Mouse (Mus musculus): ENCODE measurements around the gene Grap2. TPM values are rescaled to one million over a fixed set of nuclear protein-coding genes. Genes with fewer than 3 reads are reported as not detected.

Gene Grap2
- polyA plus RNA-seq, 1 experiment from 2014 or later: 0.66 TPM

DNA sequence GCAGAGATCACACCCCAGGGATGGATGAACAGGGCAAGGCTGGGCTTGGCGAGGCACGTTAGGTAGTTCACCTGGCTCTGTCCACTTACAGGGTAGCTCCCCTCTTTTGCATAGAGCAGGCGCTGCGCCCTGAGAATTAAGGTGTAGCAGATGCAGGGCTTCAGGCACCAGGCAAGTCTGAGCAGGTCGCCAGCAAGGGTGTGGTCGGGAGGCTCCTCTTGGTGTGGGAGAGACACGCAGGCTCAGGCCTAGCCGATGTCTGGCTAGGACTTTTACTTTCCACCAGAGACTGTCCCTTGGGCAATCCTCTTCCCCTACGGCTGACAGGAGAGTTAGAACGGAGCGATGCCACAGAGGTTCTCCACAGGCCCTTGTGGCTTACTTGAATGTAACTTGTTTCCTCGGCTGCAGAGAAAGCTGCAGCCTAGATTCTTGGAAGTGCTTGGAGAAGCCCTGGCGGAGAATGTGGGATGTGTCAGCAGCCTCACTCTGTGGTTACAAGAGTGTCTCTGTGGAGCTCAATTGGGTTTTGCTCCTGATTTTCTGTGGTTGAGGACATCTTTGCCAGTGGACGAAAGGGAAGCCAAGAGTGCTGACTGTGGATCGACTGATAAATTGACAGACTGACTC lies 76.7 kb downstream of the Grap2 start:
- Histone ChIP-seq H3K4me1 (ENCODE audit: control insufficient read depth, insufficient read depth, low read length) (no peaks in the 10 kb centered on the region), H3K36me3 (ENCODE audit: control insufficient read depth, insufficient read depth, low read length) (no peaks in the 10 kb centered on the region), H3K27me3 (ENCODE audit: control insufficient read depth, insufficient read depth, low read length) (no peaks in the 10 kb centered on the region), H3K4me3 (replicated peaks; ENCODE audit: low read depth, low read length) (no peak overlapping the region), H3K9ac (replicated peaks; ENCODE audit: low read length) (no peak overlapping the region), H3K4me2 (ENCODE audit: low read length) (no peak overlapping the region), H3K9me3 (ENCODE audit: control insufficient read depth, low read length) (no peaks in the 10 kb centered on the region), H3K27ac (replicated peaks; ENCODE audit: low read depth, low read length) (no peak overlapping the region)
- ATAC-seq (ENCODE audit: low FRiP score, low TSS enrichment) (no peak), DNase-seq (no peak)
- WGBS: 85% methylated on average over 15 of the region's 15 CpGs

DNA sequence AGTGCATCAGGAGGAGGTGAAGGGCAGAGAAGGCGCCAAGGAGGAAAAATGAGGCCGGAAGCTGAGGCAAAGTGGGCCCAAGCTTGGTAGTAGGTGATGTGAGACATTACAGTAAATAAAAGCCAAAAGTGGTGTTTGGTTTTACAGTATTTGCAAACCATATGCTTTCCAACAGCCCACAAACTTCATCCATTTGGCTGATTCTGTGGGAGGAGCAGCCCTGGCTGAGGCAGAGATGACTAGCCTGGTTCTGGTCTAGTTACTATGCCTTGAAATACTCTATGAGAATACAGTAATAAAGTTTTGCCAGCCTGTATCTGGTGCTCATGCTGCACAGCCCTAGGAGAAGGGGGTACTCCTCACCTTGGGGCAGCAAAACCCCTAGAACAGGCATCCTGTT lies 78.0 kb downstream of the Grap2 start:
- no peak overlapping the region for H3K4me2 ChIP-seq (ENCODE audit: low read length)
- WGBS: 79% methylated on average over 2 of the region's 2 CpGs
- H3K27me3 ChIP-seq (ENCODE audit: control insufficient read depth, insufficient read depth, low read length): no peaks in the 10 kb centered on the region
- H3K9ac ChIP-seq (replicated peaks; ENCODE audit: low read length): no peak overlapping the region
- no peak overlapping the region for H3K4me3 ChIP-seq (replicated peaks; ENCODE audit: low read depth, low read length)
- ATAC-seq (ENCODE audit: low FRiP score, low TSS enrichment): no peak
- no peaks in the 10 kb centered on the region for H3K36me3 ChIP-seq (ENCODE audit: control insufficient read depth, insufficient read depth, low read length)
- H3K27ac ChIP-seq (replicated peaks; ENCODE audit: low read depth, low read length): no peak overlapping the region
- H3K4me1 ChIP-seq (ENCODE audit: control insufficient read depth, insufficient read depth, low read length): no peaks in the 10 kb centered on the region
- no peaks in the 10 kb centered on the region for H3K9me3 ChIP-seq (ENCODE audit: control insufficient read depth, low read length)
- DNase-seq: no peak

DNA sequence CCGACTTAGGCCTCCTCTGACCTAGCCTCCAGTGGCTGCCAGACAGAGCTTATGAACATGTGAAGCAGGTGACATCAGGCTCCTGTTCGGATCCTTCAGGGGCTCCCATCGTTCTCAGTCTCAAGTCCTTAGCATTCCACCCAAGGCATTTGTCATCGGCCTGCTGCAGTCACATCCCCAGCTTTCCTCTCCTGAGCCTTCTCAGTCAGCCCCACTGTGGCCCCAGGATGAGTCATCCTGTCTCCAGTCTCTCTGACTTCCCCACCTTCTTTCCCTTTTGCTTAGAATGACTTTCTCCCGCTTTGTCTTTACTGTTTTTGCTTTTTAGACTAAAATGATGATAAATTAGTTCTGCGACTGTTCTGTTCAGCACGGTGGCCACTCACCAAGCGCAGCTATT lies 81.5 kb downstream of the Grap2 start:
- H3K9me3 ChIP-seq (ENCODE audit: control insufficient read depth, low read length): no peaks in the 10 kb centered on the region
- no peak for DNase-seq
- no peak overlapping the region for H3K4me3 ChIP-seq (replicated peaks; ENCODE audit: low read depth, low read length)
- H3K4me2 ChIP-seq (ENCODE audit: low read length): no peak overlapping the region
- H3K9ac ChIP-seq (replicated peaks; ENCODE audit: low read length): no peak overlapping the region
- no peak for ATAC-seq (ENCODE audit: low FRiP score, low TSS enrichment)
- WGBS: 90% methylated on average over 8 of the region's 8 CpGs
- H3K4me1 ChIP-seq (ENCODE audit: control insufficient read depth, insufficient read depth, low read length): peaks cover 4% of the 10 kb centered on the region; the same call in 1 of the 2 replicates
- no peaks in the 10 kb centered on the region for H3K36me3 ChIP-seq (ENCODE audit: control insufficient read depth, insufficient read depth, low read length)
- H3K27ac ChIP-seq (replicated peaks; ENCODE audit: low read depth, low read length): no peak overlapping the region
- no peaks in the 10 kb centered on the region for H3K27me3 ChIP-seq (ENCODE audit: control insufficient read depth, insufficient read depth, low read length)

DNA sequence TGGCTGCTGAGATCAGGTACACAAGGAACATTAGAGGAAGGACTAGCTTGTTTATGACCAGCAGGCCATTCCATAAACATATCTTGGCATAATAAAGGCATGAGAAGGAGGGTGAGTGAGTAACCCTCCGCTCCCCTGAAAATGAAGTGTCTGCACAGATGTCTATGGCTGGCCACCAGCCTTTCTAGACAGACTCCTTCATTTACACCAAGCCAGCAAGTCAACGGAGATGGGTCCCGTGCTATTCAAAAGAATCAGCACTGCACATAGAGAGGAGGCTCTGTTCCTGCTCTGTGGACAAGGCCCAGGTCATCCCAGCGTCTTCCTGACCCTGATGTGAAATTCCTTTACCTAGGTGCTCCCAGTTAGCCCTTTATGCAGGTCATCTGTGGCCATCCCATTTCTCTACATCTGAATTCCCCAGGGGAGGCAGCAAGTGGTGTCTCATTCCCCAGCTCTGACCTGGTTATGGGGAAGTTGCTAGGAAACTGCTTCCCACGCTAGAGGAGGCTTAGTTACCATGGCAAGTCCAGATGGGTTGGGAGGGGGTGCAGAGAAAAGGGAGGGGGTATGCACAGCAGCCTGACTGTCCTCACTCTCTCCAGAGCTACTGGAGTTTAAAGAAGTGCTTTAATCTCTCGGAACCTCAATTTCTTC lies 86.5 kb downstream of the Grap2 start:
- no peak overlapping the region for H3K9ac ChIP-seq (replicated peaks; ENCODE audit: low read length)
- no peak overlapping the region for H3K4me2 ChIP-seq (ENCODE audit: low read length)
- H3K4me1 ChIP-seq (ENCODE audit: control insufficient read depth, insufficient read depth, low read length): peaks cover 10% of the 10 kb centered on the region
- H3K27me3 ChIP-seq (ENCODE audit: control insufficient read depth, insufficient read depth, low read length): no peaks in the 10 kb centered on the region
- WGBS: 49% methylated on average over 6 of the region's 6 CpGs
- DNase-seq (peak; percentile 69), ATAC-seq (ENCODE audit: low FRiP score, low TSS enrichment) (no peak)
- H3K27ac ChIP-seq (replicated peaks; ENCODE audit: low read depth, low read length): no peak overlapping the region
- no peaks in the 10 kb centered on the region for H3K9me3 ChIP-seq (ENCODE audit: control insufficient read depth, low read length)
- H3K36me3 ChIP-seq (ENCODE audit: control insufficient read depth, insufficient read depth, low read length): no peaks in the 10 kb centered on the region
- H3K4me3 ChIP-seq (replicated peaks; ENCODE audit: low read depth, low read length): no peak overlapping the region

DNA sequence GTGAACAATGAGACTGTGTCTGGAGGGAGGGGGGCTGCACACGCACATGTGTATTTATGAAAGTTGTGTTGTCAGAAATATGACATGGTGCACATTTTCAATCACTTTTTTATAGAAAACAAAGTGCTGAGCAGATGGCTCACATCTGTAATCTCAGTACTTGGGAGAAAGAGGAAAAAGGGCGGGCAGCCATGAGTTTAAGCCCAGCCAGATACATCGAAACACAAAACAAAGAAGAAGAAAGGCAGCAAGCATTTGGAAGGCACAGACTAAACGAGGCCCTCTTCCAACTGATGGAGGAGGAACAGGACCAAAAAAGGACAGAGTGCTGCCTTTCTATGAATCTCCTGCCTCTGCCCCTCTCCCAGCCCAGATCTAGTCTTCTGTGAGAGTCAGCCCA lies 88.6 kb downstream of the Grap2 start:
- Histone ChIP-seq H3K9me3 (ENCODE audit: control insufficient read depth, low read length) (no peaks in the 10 kb centered on the region), H3K9ac (replicated peaks; ENCODE audit: low read length) (no peak overlapping the region), H3K4me2 (ENCODE audit: low read length) (no peak overlapping the region), H3K4me3 (replicated peaks; ENCODE audit: low read depth, low read length) (no peak overlapping the region), H3K36me3 (ENCODE audit: control insufficient read depth, insufficient read depth, low read length) (no peaks in the 10 kb centered on the region), H3K27me3 (ENCODE audit: control insufficient read depth, insufficient read depth, low read length) (no peaks in the 10 kb centered on the region), H3K27ac (replicated peaks; ENCODE audit: low read depth, low read length) (no peak overlapping the region), H3K4me1 (ENCODE audit: control insufficient read depth, insufficient read depth, low read length) (peaks cover 10% of the 10 kb centered on the region)
- ATAC-seq (ENCODE audit: low FRiP score, low TSS enrichment) (no peak), DNase-seq (no peak)
- 61% methylated on average over 4 of the region's 4 CpGs for WGBS

DNA sequence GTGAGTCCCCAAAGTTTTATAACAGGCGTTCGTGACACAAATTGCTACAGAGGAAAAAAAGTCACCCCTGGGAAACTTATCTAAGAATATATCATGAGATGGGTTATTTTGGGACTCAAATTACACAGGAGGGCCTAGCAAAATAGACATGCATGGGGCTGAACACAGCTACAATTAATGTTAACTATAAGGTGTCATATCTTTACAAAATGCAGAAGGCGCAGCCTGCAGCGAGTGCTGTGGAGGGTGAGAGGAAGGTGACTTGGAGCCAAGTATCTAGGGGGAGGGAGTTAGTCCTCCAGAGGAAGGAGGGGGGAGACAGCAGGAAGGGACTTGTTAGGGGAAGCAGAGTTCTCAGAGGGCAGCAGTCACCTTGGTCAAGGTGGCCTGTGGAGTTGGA lies 92.0 kb downstream of the Grap2 start:
- peaks cover under 1% of the 10 kb centered on the region; the same call in 1 of the 2 replicates for H3K4me1 ChIP-seq (ENCODE audit: control insufficient read depth, insufficient read depth, low read length)
- 88% methylated on average over 4 of the region's 4 CpGs for WGBS
- H3K4me3 ChIP-seq (replicated peaks; ENCODE audit: low read depth, low read length): no peak overlapping the region
- ATAC-seq (ENCODE audit: low FRiP score, low TSS enrichment): no peak
- H3K9ac ChIP-seq (replicated peaks; ENCODE audit: low read length): no peak overlapping the region
- DNase-seq: no peak
- H3K27me3 ChIP-seq (ENCODE audit: control insufficient read depth, insufficient read depth, low read length): no peaks in the 10 kb centered on the region
- H3K27ac ChIP-seq (replicated peaks; ENCODE audit: low read depth, low read length): no peak overlapping the region
- no peak overlapping the region for H3K4me2 ChIP-seq (ENCODE audit: low read length)
- H3K9me3 ChIP-seq (ENCODE audit: control insufficient read depth, low read length): no peaks in the 10 kb centered on the region
- H3K36me3 ChIP-seq (ENCODE audit: control insufficient read depth, insufficient read depth, low read length): no peaks in the 10 kb centered on the region

DNA sequence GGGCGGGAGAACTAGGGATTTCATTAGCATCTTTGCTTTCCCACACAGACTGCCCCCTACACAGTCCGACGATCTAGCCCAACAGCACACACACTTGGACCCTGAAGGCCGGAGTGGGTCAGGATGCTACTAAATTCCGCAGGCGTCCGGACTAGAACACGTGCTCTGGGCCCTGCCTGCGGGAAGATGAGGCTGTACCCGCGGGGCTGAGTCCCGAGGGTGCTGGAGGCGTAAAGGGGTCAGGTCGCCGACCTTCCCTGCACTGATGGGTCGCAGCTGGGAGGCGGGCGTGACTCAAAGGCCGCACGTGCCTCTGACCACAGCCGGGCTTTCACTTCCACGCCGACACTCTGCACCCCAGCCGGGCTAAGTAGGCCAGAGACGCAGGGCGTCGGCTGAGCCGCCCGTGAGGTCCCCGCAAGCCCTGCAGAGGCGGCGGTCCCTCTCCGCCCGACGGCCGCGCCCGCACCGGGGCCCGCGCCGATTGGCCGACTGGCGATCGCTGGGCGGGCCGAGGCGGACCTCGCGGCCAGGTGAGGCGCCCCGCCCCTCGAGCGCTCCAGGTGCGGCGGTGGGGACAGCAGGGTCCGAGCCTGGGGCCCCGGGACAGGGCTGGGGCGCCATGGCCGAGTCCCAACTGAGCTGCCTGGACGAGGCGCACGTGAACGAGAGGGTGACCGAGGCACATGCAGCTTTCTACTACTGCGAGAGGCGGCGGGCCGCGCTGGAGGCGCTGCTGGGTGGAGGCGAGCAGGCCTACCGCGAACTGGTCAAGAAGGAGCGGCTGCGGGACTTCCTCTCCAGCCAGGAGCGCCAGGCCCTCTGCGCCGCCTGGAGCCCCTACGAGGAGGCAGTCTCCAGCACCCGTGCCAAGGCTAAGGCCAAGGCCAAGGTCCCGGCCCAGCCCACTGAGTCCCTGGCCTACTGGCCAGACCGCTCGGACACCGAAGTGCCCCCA lies 99.2 kb downstream of the Grap2 start, which contains the start of gene Fam83f:
Gene Fam83f (plus strand): TSS at position 553 of the 958 bp plus-strand sequence.
- ATAC-seq (ENCODE audit: low FRiP score, low TSS enrichment): peak; percentile 20; the same call in 1 of the 2 replicates
- 5% methylated on average over 85 of the region's 85 CpGs for WGBS
- H3K27me3 ChIP-seq (ENCODE audit: control insufficient read depth, insufficient read depth, low read length): peaks cover 19% of the 10 kb centered on the region

DNA sequence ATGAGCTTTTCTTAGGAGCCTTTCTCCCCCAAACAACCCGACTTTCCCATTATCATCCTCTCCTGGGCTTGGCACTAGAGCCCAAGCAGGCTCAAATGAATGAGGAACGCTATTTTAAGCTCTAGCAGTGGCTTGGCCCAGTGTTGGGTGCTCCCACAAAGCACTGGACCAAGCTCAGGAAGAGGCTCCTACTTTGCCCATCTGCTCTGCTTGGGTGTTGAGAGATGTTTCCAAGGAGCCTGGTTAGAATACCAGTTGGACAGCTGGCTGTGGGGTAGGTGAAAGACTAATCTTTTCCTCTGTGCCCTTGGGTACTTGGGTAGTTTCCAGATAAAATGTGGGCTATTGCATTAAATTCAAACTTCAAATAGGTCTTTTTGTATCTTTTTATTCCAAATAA lies 100.4 kb downstream of the Grap2 start:
- H3K9ac ChIP-seq (replicated peaks; ENCODE audit: low read length): no peak overlapping the region
- no peak overlapping the region for H3K27ac ChIP-seq (replicated peaks; ENCODE audit: low read depth, low read length)
- WGBS: 66% methylated on average over 2 of the region's 2 CpGs
- H3K27me3 ChIP-seq (ENCODE audit: control insufficient read depth, insufficient read depth, low read length): peaks cover 19% of the 10 kb centered on the region
- H3K4me1 ChIP-seq (ENCODE audit: control insufficient read depth, insufficient read depth, low read length): peaks cover 12% of the 10 kb centered on the region
- H3K36me3 ChIP-seq (ENCODE audit: control insufficient read depth, insufficient read depth, low read length): no peaks in the 10 kb centered on the region
- DNase-seq (no peak), ATAC-seq (ENCODE audit: low FRiP score, low TSS enrichment) (no peak)
- H3K4me3 ChIP-seq (replicated peaks; ENCODE audit: low read depth, low read length): no peak overlapping the region
- H3K9me3 ChIP-seq (ENCODE audit: control insufficient read depth, low read length): no peaks in the 10 kb centered on the region
- no peak overlapping the region for H3K4me2 ChIP-seq (ENCODE audit: low read length)

More for the DNA sequence above, 99.2 kb downstream of the Grap2 start, which contains the start of gene Fam83f:
- H3K4me1 ChIP-seq (ENCODE audit: control insufficient read depth, insufficient read depth, low read length): peaks cover 12% of the 10 kb centered on the region
- peak within 1 kb of the TSS; percentile 63 for H3K4me2 ChIP-seq (ENCODE audit: low read length)
- H3K4me3 ChIP-seq (replicated peaks; ENCODE audit: low read depth, low read length): peak within 1 kb of the TSS; percentile 32
- no peaks in the 10 kb centered on the region for H3K36me3 ChIP-seq (ENCODE audit: control insufficient read depth, insufficient read depth, low read length)
- no peaks in the 10 kb centered on the region for H3K9me3 ChIP-seq (ENCODE audit: control insufficient read depth, low read length)
- H3K27ac ChIP-seq (replicated peaks; ENCODE audit: low read depth, low read length): peak within 1 kb of the TSS; percentile 45; the same call in 1 of the 2 replicates
- DNase-seq: peak; percentile 47
- peak within 1 kb of the TSS; percentile 39; the same call in 1 of the 2 replicates for H3K9ac ChIP-seq (replicated peaks; ENCODE audit: low read length)

Data from midbrain, embryonic 14.5 days (tissue).